Mouse (Mus musculus) right cerebral cortex, adult 2 months (tissue): Measurements from ENCODE around the gene Gm20388.

Experiments
- DNase-seq, 2 experiments: peaks; one replicate each; pipeline ENCODE4 v3.0.0; 2021 to 2022; ENCODE audit warnings: low spot score in 2 of 2

Gm20388 gene

GRCm38 (mm10) chr8:123894502-123895097, 3984.0 kb downstream of the Gm20388 start, which contains the start of gene Acta1:
Acta1 (minus strand) TSS chr8:123894751.
- DNase-seq: no peak

GRCm38 (mm10) chr8:123895230-123895629, 3984.6 kb downstream of the Gm20388 start:
- no peak for DNase-seq

- DNase-seq: no peak
These were observed 3985.2 kb downstream of the Gm20388 start for GRCm38 (mm10) chr8:123895680-123896365.

GRCm38 (mm10) chr8:123896366-123896761, 3985.7 kb downstream of the Gm20388 start:
- DNase-seq: no peak

- no peak for DNase-seq
These were observed 3986.1 kb downstream of the Gm20388 start for GRCm38 (mm10) chr8:123896774-123897173.

GRCm38 (mm10) chr8:123898576-123898975, 3987.9 kb downstream of the Gm20388 start:
- no peak for DNase-seq

GRCm38 (mm10) chr8:123899366-123899765, 3988.7 kb downstream of the Gm20388 start:
- DNase-seq: no peak

GRCm38 (mm10) chr8:123902653-123903052, 3992.0 kb downstream of the Gm20388 start:
- DNase-seq: no peak

GRCm38 (mm10) chr8:123907604-123908003, 3997.0 kb downstream of the Gm20388 start:
- DNase-seq: no peak

GRCm38 (mm10) chr8:123912265-123912664, 4001.6 kb downstream of the Gm20388 start:
- DNase-seq: peak; percentile 50 to 54

GRCm38 (mm10) chr8:123914635-123915034, 4004.0 kb downstream of the Gm20388 start:
- no peak for DNase-seq

- DNase-seq: peak; percentile 90 to 92
These were observed 4014.1 kb downstream of the Gm20388 start for GRCm38 (mm10) chr8:123924719-123925118.

- DNase-seq: no peak
These were observed 4015.0 kb downstream of the Gm20388 start for GRCm38 (mm10) chr8:123925671-123926070.

GRCm38 (mm10) chr8:123929026-123929425, 4018.4 kb downstream of the Gm20388 start:
- no peak for DNase-seq

GRCm38 (mm10) chr8:123948942-123949685, 4038.5 kb downstream of the Gm20388 start, which contains the start of gene Nup133:
Nup133 (minus strand) TSS chr8:123949265.
- peak; percentile 99 to 100 for DNase-seq

- no peak for DNase-seq
These were observed 4039.0 kb downstream of the Gm20388 start for GRCm38 (mm10) chr8:123949686-123949986.

- peak; percentile 53 to 67 for DNase-seq
These were observed 4039.6 kb downstream of the Gm20388 start for GRCm38 (mm10) chr8:123950077-123950802.

GRCm38 (mm10) chr8:123953686-123954085, 4043.0 kb downstream of the Gm20388 start:
- DNase-seq: no peak

GRCm38 (mm10) chr8:123954246-123954645, 4043.6 kb downstream of the Gm20388 start:
- DNase-seq: no peak

- peak; percentile 31 to 57 for DNase-seq
These were observed 4047.5 kb downstream of the Gm20388 start for GRCm38 (mm10) chr8:123958130-123958529.

GRCm38 (mm10) chr8:123959473-123959872, 4048.8 kb downstream of the Gm20388 start:
- DNase-seq: no peak

GRCm38 (mm10) chr8:123960056-123960455, 4049.4 kb downstream of the Gm20388 start:
- no peak for DNase-seq
